Mouse (Mus musculus) kidney, adult 9 months (tissue): ENCODE results near the gene Defb25.

Experiments
- DNase-seq: peaks from one replicate; pipeline ENCODE4 v3.0.0; 2022

Defb25 gene

DNA sequence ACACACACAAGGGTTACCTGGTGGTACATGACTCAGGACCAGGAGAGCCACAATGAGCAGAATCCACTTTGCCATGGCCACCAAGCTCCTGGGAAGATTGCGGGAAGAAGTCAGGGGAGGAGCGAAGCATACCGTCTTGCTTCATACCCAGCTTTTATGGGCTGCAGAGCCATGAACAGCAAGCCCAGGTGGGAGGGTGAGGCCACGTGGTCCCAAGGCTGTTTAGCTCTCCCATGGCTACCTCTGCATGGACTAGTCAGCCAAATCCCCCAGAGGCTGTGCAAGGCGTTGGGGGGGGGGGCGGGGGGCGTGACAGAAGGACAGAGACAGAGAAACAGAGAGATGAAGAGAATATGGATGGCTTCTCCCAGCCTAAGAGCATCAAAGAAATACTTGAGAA is at the start of gene Defb25:
TSS of gene Defb25 (minus strand) at position 101 of the 400 bp plus-strand sequence.
- DNase-seq: no peak

DNA sequence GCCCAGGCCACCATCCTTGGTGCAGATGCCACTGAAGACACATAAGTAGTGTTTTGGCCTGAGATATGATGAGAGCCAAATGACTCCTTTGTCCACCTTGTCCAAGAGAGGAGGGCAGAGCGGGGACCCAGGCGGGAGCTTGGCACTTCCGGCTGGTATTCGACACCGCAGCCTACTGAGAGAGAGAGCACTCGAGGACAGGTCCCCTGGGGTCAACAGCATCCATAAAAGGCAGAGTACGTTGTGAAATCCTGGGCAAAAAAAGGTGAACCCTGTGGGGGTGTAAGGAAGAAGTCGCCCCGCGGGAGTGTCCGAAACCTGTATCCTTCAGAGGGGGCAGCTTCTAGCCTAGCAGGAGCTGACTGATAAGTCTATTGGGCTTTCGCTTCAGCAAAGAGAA is 49.3 kb upstream of the Defb25 start:
- no peak for DNase-seq

DNA sequence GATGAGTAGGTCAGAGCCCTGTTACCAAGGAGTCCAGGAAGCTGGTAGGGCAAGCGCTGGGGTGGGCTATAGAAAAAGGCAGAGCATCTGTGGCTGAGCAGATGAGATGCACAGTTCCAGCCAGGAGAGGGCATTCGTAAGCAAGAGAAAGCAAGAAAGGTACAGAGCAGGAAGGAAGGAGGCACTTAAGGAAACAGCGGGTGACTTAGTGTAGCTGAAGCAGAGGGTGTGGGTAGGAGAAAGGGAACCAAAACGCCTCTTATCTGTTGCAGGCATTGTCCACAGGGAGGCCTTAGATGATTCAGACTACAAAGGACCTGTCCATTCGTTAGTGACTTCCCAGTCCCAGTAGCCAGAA is 48.8 kb upstream of the Defb25 start:
- DNase-seq: peak; percentile 42

DNA sequence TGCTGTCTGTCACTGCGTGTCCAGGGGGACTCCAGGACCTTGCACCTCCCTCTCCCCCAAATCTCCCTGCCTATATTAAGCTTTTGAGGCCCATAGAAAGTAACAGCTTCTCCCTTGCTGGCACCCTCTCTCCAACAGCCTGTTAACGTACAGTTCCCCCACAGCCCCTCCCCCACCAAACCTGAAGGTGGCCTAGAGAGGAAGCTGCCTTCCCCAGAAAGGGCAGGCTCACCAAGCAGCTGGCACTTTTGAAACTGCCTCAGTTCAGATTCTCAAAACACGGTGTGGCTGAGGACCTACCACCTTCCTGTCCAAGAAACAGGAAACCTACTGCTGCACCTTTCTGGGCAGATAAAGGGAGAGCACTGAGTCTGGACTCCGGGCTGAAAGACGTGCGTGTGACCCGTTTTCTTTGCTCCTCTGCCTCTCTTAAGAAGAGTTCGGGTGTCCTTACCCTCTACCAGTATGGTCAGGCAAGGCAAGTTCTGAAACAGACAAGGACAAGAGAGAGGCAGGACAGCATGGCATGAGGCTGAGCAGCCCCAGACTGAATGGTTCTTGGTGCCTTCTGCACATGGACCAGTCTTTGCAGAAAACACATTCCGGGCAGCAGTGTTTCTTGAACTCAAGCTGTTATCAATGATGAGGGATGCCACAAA is 48.3 kb upstream of the Defb25 start:
- no peak for DNase-seq

DNA sequence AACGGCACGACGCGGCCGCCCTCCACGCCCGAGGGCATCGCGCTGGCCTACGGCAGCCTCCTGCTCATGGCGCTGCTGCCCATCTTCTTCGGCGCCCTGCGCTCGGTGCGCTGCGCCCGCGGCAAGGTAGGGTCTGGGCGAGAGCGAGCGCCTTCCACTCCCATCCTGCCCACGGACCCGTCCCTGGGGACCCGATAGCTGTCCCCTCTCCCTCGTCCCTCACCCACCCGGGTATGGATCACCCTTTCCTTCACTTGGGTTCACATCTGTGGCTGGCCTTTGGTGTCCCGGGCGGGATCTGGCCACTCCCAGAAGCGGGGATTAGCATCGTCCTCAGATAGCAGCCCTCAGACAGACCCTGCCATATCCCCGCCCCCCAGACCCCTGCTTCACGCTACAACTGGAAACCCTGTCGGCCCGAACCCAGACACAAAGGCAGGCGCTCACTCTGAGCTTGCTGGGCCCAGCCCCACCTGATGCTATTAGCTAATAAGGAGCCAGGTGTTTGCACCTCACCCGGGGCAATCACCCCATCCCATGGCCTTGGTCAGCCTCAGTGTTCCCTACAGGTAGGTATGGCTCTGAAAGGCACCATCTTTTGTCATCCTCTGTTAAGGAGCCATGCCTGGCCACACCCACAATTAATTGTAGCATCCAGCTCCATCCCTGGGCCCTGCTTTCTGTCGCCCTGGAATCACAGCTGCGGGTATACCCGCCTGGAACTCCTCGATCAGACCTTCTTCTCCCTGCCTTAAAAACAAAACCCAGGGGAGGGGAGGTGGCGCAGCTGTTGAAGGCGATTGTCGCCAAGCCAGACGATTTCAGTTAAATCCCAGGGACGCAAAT is 47.0 kb upstream of the Defb25 start:
- DNase-seq: no peak

DNA sequence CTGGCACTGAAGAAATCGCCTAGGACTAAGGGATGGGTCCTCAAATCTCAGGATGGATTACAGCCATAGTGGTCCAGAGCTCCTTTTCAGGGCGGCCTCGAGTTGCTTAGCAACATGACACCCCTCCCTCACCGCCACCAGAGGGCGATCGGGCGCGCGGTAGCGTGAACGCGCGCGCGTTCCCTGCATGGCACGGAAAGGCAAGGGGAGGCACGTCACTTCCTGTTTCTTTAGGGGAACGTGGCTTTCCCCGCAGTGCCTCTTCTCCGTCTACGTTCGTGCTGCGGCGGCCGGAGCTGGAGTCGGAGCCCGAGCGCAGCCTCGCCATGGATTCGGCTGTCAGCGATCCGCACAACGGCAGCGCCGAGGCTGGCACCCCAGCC is 46.4 kb upstream of the Defb25 start, which contains the start of gene H13:
TSS of gene H13 (plus strand) at position 206 of the 383 bp plus-strand sequence.
- DNase-seq: peak; percentile 92

DNA sequence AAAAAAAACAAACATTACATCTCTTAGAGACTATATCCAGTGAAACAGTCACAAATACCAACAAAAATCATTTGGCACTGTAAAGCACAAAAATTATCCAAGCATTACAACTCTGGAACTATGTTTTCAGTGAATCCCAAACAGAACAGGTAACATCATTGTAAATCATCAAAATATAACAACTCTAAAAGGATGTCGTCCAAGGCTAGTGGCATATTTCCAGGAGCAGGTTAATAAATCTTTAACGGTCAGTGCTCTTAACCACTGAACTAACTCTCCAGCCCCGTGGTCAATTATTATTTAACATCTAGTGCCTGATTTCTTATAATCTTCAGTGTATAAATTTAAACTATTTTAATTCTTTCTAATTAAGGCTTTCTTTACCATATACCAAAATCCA is 43.3 kb upstream of the Defb25 start:
- peak; percentile 85 for DNase-seq

DNA sequence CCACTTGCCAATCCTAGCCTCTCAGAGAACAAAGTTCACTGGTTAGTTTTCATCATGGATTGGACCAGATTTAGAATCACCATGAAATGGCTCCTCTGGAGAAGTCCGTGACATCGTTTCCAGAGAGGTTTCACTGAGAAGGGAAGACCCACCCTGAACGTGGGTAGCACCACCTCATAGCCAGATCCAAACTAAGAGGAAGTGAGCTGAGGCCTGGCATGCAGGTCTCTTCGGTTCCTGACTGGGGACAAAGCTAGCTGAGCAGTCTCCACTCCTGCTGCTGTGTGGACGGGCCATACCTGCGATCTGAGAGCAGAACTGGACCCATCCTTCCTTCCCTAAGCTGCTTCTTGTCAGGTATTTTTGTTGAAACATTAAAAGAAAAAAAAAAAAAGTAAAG is 38.3 kb upstream of the Defb25 start:
- peak; percentile 32 for DNase-seq

DNA sequence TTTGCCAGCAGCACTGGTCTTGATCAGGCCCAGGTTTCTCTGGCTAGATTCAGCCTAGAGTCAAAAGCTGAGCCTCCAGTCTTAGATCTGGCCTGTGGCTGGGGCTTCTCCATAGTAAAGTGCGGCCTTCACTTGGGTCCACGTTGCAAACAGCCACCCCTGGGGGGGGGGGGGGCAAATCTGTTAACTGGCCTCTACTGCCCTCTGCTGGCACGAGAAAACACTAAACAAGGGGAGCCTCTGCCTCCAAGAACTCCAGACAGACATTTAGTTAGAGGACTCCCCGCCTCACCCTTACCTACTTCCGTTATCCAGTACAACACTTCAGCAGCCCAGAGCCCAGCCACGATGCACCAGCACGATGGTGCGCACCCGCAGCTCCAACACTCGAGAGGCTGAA is 34.5 kb upstream of the Defb25 start:
- DNase-seq: peak; percentile 34

DNA sequence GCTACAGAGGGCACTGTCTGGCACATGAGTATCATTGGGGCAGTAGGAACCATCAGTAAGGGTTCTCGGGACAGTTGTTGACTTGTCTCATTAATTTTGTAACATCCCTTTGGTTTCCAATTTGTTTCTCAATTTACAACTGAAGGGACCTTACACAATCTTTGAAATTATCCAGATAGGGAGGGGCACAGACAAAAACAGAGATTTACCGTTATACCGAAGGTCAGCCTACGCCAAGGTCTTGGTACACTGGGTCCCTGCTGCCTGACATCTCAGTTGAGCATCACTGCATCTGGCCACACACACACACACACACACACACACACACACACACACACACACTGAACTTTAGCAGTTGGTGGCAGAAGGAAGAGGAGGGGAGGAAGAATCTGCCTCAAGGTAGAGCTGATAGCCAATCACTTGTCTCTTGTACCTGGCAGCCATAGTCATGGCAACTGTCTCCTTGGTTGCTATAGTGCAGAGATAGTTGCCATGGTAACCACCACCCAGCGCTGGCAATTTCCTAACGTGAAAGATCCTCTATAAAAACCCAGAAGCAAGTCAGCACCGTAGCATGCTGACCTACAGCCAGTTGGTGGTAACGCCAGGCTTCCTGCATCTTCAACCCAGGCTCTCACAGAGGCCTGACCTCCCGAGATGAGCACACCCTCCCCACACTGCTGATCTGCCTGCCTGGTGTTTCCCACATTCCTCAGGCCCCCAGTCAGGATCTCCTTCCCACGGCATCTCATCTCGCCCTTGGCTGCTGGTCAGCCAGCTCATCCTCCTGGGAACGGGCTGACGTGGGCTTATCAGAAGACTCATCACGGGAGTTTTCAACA is 31.2 kb upstream of the Defb25 start:
- no peak for DNase-seq

DNA sequence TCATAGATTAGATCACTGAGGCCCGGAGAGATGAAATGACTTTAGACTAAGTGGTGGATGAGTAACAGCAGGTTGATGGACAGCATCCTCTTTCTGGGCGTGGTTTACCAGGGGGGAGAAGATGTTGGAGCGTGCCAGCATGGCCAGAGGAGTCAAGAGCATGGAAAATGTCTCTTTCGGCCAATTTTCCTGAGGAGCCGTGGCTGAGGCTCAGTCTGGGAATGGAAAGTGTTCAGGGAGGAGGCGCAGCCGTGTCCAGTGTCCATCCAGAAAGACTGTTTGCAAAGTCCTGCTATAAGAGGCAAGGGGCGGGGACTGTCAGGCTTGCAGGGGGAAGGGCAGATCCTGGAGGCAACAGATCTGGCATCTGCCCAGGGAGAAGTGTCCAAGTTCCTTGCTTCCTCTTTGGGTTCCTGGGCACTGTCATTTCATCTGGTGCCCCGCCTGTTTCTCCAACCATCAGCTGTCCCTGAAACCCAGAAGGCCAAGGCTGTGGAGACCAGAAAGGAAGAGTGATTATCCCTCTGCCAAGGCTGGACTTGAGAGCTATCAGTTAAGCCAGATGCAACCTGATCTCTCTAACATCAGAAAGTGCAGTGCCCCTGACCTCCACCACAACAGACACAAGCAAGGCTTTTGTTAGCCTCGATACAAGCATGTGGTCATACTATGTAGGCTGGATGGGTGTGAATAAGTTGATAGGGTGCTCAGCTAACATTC is 30.2 kb upstream of the Defb25 start:
- DNase-seq: peak; percentile 57

DNA sequence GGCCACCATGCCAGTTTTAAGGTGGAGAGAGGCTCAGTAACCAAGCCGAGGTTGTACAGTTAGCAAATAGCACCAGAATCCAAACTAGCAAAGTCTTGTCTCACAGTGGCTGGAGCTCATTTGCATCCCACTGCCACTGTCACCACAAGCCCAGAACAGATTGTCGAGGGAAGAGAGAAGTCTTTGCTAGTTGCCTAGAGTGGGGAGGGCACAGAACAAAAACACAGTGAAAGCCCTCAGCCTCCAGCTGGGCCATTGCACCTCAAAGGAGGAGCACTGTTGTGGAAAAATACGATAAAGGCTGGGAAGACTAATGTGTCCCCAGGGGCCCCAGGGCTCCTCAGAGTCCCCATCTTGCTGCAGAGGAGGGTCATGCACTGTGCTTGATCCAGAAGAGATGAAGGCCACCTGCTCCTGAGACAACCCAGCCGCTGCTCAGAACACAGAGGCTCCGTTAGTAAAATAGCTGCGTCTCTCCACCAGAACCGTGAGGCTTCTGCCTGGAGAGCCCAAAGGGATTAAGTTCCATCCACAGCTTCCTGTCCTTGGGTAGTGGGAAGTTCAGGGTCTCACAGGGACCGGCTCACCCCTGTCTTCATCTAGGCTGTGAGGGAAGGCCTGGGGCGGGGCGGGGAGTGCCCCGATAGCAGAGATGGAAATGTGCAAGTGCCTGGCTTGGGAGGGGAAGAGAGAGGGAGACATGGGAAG is 16.7 kb upstream of the Defb25 start:
- DNase-seq: peak; percentile 62

DNA sequence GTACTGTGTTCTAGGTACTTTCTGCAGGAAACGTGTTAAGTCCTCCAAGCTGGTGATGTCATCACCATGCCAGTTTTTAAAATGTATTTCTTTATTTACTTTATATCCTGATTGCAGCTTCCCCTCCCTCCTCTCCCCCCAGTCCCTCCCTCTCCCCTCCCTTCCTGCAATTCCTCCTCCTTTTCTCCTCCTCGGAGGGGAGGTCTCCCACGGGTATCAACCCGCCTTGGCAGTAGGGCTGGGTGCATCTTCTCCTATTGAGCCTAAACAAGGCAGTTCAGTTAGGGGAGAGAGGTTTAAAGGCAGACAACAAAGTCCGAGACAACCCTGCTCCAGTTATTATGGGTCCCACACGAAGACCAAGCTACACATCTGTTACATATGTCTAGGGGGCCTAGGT is 16.0 kb upstream of the Defb25 start:
- no peak for DNase-seq

DNA sequence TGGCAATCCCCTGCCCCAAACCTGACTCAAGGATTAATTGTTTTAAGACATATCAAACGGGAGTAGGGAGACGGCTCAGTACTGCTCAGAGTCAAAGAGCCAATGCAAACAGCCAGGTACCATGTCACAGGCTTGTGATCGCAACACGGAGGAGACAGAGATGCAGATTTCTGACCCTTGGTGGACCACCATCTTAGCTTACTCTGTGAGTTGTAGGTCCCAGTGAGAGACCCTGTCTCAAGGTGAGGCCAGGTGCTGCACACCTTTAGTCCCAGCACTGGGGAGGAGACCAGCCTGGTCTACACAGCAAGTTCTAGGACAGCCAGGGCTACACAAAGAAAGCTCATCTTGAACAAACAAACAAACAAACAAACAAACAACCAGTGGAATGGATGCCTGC is 14.5 kb upstream of the Defb25 start:
- no peak for DNase-seq

DNA sequence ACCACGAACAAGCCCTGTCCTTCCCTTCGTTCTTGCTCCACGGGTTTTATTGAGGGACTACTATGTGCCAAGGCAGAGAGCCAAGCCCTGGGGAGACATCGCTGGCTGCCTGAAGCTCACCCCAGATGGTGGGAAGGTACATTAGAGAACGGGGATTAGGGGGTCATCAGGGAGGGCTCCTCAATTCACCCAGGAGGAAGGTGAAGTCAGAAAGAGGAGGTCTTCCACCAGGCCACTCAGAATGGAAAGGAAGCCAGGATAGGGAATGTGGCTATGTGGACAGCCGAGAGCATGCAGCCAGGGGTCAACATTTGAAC is 14.1 kb upstream of the Defb25 start:
- DNase-seq: no peak

DNA sequence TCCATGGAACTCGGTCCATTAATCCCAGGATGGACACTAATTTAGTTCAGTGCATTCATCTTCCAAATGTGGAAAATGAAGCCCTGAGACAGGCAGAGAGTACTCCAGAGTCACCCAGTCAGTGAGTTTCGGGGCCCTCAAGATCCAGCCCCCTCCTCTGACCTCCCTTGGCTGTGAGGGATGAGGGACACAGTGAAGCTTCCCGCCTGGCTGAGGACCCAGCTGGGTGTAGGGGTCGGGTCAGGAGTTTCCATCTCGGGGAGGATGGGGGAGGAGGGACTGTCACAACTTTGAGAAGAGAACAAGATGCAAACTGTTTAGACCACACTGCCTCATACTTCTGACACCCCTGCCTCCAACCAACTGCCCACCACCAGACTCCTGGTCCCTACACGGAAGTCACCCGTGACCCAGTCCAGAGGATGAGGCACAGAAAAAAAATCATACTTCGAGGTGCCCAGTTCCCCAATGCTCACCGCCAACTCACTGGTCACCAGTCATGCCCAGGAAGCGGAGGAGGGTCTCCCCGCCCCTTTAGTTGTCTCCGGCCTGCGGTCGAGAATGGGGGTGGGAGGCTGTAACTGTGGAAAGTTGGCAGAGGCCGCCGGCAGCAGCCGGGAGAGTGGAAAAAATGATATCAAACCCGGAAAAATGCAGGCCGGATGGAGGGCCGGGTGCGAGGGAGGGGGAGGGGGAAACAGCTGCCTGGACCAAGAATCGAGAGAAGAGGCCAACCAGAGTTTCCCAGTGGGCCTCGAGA is 13.6 kb upstream of the Defb25 start:
- peak; percentile 68 for DNase-seq

DNA sequence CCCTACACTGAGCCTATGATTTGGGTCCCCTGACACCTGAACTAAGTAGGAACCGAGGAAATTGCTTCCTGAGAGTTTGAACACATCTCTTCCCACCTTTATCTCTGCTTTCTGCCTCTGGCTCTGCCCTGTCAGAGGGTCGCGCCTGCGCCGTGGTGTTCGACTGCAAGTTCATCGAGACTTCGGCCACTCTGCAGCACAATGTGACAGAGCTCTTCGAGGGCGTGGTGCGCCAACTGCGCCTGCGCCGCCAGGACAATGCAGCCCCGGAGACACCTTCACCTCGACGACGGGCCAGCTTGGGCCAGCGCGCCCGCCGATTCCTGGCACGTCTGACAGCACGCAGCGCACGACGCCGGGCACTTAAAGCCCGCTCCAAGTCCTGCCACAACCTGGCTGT is 11.5 kb upstream of the Defb25 start:
- no peak for DNase-seq

DNA sequence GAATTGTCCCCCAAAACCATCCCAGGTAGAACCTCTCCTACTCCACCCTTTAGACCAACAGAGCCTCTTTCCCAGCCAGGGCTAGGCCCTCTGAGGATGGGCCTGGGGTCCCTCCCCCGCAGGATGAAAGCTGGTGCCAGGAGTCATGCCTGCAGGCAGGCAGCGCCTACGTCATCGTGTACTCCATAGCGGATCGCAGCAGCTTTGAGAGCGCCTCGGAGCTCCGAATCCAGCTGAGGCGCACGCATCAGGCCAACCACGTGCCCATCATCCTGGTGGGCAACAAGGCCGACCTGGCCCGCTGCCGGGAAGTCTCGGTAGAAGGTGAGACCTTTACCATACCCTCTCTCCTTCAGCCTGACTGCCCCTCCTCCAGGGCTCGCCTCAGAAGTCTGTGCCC is 10.5 kb upstream of the Defb25 start:
- no peak for DNase-seq

DNA sequence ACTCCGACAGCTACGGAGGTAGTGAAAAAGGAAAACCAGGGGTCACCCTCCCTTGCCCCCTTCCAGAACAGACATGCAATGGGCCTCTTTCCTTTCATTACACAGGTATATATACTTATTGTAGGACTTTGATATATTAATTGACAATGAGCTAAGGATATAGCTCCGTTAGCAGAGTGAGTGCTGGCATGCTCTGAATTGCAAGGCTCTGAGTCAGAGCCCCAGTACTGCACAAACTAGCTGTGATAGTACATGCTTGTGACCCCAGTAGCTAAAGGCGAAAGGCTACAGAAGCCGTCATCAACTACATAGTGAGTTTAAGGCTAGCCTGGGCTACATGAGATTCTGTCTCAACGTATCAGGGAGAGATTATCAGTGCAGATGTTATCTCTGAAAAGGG is 7.1 kb upstream of the Defb25 start:
- no peak for DNase-seq

DNA sequence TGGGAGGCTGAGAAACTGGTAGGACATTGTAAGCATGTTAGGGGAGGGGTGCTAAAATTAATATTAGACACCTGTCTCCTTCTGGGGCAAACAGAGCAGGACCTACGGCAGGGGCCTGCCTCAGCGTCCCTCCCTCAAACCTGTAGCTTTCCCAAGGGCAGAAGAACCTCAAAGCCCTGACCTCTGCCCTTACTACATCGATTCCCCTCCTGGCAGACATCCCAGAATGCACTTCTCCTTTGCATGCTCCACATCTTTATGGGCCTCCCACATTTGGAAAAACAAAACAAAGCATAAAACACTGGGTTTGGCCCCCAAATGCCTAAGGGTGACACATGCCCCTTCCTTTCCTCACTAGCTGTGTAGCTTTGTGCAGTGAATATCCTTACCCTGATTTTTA is 6.4 kb upstream of the Defb25 start:
- no peak for DNase-seq

DNA sequence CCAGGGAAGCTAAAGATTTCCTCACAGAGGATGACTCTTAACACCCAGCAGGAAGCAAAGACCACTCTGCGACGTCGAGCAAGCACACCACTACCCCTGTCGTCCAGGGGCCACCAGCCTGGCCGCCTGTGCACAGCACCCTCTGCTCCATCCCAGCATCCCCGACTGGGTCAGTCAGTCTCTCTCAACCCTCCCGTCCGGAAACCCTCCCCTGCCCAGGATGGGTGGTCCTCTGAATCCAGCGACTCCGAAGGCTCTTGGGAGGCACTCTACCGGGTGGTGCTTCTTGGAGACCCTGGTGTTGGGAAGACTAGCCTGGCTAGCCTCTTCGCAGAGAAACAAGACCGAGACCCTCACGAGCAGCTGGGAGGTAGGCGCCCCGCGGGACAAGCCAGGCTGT is 5.2 kb upstream of the Defb25 start:
- no peak for DNase-seq
